Mouse (Mus musculus): ENCODE measurements around the gene Fbp2. TPM values are rescaled to one million over a fixed set of nuclear protein-coding genes. Genes with fewer than 3 reads are reported as not detected.
"Not testable (repeated sequence)": the region's sequence is repeated elsewhere in the genome, so short reads cannot be mapped to it uniquely, and the experiment has no call there.

Gene Fbp2
- total and polyA plus RNA-seq, 2 experiments: 0.09 to 0.10 TPM

GRCm38 (mm10) chr13:62862875-62863274, 4.7 kb upstream of the Fbp2 start:
- DNase-seq (ENCODE audit: extremely low read depth, low read depth, low spot score): peak; percentile 36
- Histone ChIP-seq H3K36me3 (ENCODE audit: control insufficient read depth, insufficient read depth, low read length) (peaks cover 43% of the 10 kb centered on the region), H3K27ac (replicated peaks; ENCODE audit: insufficient read depth, low read depth, low read length) (no peak overlapping the region; the same call in 1 of the 2 replicates), H3K27me3 (ENCODE audit: control insufficient read depth, insufficient read depth, low read length) (no peaks in the 10 kb centered on the region), H3K9ac (ENCODE audit: low read depth, low read length) (no peak overlapping the region), H3K79me2 (ENCODE audit: control insufficient read depth, insufficient read depth, low read length) (no peaks in the 10 kb centered on the region), H3K4me3 (ENCODE audit: insufficient read depth, low read depth, low read length) (no peak overlapping the region), H3K4me1 (ENCODE audit: control insufficient read depth, insufficient read depth, low read length) (no peaks in the 10 kb centered on the region)
- 80% methylated on average over 3 of the region's 3 CpGs for WGBS
- TF ChIP-seq CTCF (IDR thresholded peaks at IDR 0.05; ENCODE audit: low read depth, low read length) (no peak), POLR2A (IDR thresholded peaks at IDR 0.05; ENCODE audit: extremely low read depth, insufficient read depth, low read length) (no peak)

GRCm38 (mm10) chr13:62860068-62860467, 1.8 kb upstream of the Fbp2 start:
- no peaks in the 10 kb centered on the region for H3K4me1 ChIP-seq (ENCODE audit: control insufficient read depth, insufficient read depth, low read length)
- no peak overlapping the region for H3K4me3 ChIP-seq (ENCODE audit: insufficient read depth, low read depth, low read length)
- peaks cover 19% of the 10 kb centered on the region for H3K36me3 ChIP-seq (ENCODE audit: control insufficient read depth, insufficient read depth, low read length)
- peak; percentile 36 for DNase-seq (ENCODE audit: extremely low read depth, low read depth, low spot score)
- no peak for TF ChIP-seq CTCF (IDR thresholded peaks at IDR 0.05; ENCODE audit: low read depth, low read length)
- TF ChIP-seq POLR2A (IDR thresholded peaks at IDR 0.05; ENCODE audit: extremely low read depth, insufficient read depth, low read length): no peak
- WGBS: 89% methylated on average over 4 of the region's 4 CpGs
- no peaks in the 10 kb centered on the region for H3K27me3 ChIP-seq (ENCODE audit: control insufficient read depth, insufficient read depth, low read length)
- no peak overlapping the region for H3K9ac ChIP-seq (ENCODE audit: low read depth, low read length)
- no peaks in the 10 kb centered on the region for H3K79me2 ChIP-seq (ENCODE audit: control insufficient read depth, insufficient read depth, low read length)
- no peak overlapping the region for H3K27ac ChIP-seq (replicated peaks; ENCODE audit: insufficient read depth, low read depth, low read length)

- H3K27me3 ChIP-seq (ENCODE audit: control insufficient read depth, insufficient read depth, low read length); H3K79me2 ChIP-seq (ENCODE audit: control insufficient read depth, insufficient read depth, low read length); H3K27ac ChIP-seq (replicated peaks; ENCODE audit: insufficient read depth, low read depth, low read length); H3K4me1 ChIP-seq (ENCODE audit: control insufficient read depth, insufficient read depth, low read length); H3K9ac ChIP-seq (ENCODE audit: low read depth, low read length); H3K4me3 ChIP-seq (ENCODE audit: insufficient read depth, low read depth, low read length): not testable (repeated sequence)
- peak; percentile 47 for DNase-seq (ENCODE audit: extremely low read depth, low read depth, low spot score)
- WGBS: 67% methylated on average over 10 of the region's 10 CpGs
- H3K36me3 ChIP-seq (ENCODE audit: control insufficient read depth, insufficient read depth, low read length): peaks cover 11% of the 10 kb centered on the region
Measured at GRCm38 (mm10) chr13:62859251-62859650, 1.0 kb upstream of the Fbp2 start.

- no peak overlapping the region for H3K4me3 ChIP-seq (ENCODE audit: insufficient read depth, low read depth, low read length)
- 66% methylated on average over 14 of the region's 14 CpGs for WGBS
- DNase-seq (ENCODE audit: extremely low read depth, low read depth, low spot score): peak; percentile 63
- no peak overlapping the region for H3K27ac ChIP-seq (replicated peaks; ENCODE audit: insufficient read depth, low read depth, low read length)
- H3K79me2 ChIP-seq (ENCODE audit: control insufficient read depth, insufficient read depth, low read length): no peaks in the 10 kb centered on the region
- H3K27me3 ChIP-seq (ENCODE audit: control insufficient read depth, insufficient read depth, low read length): no peaks in the 10 kb centered on the region
- TF ChIP-seq CTCF (IDR thresholded peaks at IDR 0.05; ENCODE audit: low read depth, low read length): no peak
- TF ChIP-seq POLR2A (IDR thresholded peaks at IDR 0.05; ENCODE audit: extremely low read depth, insufficient read depth, low read length): no peak
- 0 out of 2 replicates have a peak, but pooled peaks cover 1% of the 10 kb centered on the region for H3K4me1 ChIP-seq (ENCODE audit: control insufficient read depth, insufficient read depth, low read length)
- no peaks in the 10 kb centered on the region for H3K36me3 ChIP-seq (ENCODE audit: control insufficient read depth, insufficient read depth, low read length)
- H3K9ac ChIP-seq (ENCODE audit: low read depth, low read length): no peak overlapping the region
Measured at GRCm38 (mm10) chr13:62856850-62857249, 1.4 kb downstream of the Fbp2 start.

- Histone ChIP-seq H3K9ac (ENCODE audit: low read depth, low read length) (no peak overlapping the region), H3K79me2 (ENCODE audit: control insufficient read depth, insufficient read depth, low read length) (no peaks in the 10 kb centered on the region), H3K4me1 (ENCODE audit: control insufficient read depth, insufficient read depth, low read length) (0 out of 2 replicates have a peak, but pooled peaks cover 1% of the 10 kb centered on the region), H3K27me3 (ENCODE audit: control insufficient read depth, insufficient read depth, low read length) (no peaks in the 10 kb centered on the region), H3K36me3 (ENCODE audit: control insufficient read depth, insufficient read depth, low read length) (no peaks in the 10 kb centered on the region), H3K27ac (replicated peaks; ENCODE audit: insufficient read depth, low read depth, low read length) (no peak overlapping the region), H3K4me3 (ENCODE audit: insufficient read depth, low read depth, low read length) (peak overlapping the region; percentile 2; the same call in 1 of the 2 replicates)
- WGBS: 4% methylated on average over 5 of the region's 5 CpGs
- TF ChIP-seq CTCF (IDR thresholded peaks at IDR 0.05; ENCODE audit: low read depth, low read length): peak; percentile 94
- no peak for TF ChIP-seq POLR2A (IDR thresholded peaks at IDR 0.05; ENCODE audit: extremely low read depth, insufficient read depth, low read length)
- peak; percentile 77 for DNase-seq (ENCODE audit: extremely low read depth, low read depth, low spot score)
Measured at GRCm38 (mm10) chr13:62856305-62856675, 1.9 kb downstream of the Fbp2 start.

- Histone ChIP-seq H3K4me3 (ENCODE audit: insufficient read depth, low read depth, low read length) (no peak overlapping the region), H3K9ac (ENCODE audit: low read depth, low read length) (no peak overlapping the region), H3K36me3 (ENCODE audit: control insufficient read depth, insufficient read depth, low read length) (no peaks in the 10 kb centered on the region), H3K27me3 (ENCODE audit: control insufficient read depth, insufficient read depth, low read length) (no peaks in the 10 kb centered on the region), H3K4me1 (ENCODE audit: control insufficient read depth, insufficient read depth, low read length) (0 out of 2 replicates have a peak, but pooled peaks cover 1% of the 10 kb centered on the region), H3K79me2 (ENCODE audit: control insufficient read depth, insufficient read depth, low read length) (no peaks in the 10 kb centered on the region), H3K27ac (replicated peaks; ENCODE audit: insufficient read depth, low read depth, low read length) (no peak overlapping the region)
- TF ChIP-seq CTCF (IDR thresholded peaks at IDR 0.05; ENCODE audit: low read depth, low read length): no peak
- TF ChIP-seq POLR2A (IDR thresholded peaks at IDR 0.05; ENCODE audit: extremely low read depth, insufficient read depth, low read length): no peak
- WGBS: 31% methylated on average over 25 of the region's 25 CpGs
- DNase-seq (ENCODE audit: extremely low read depth, low read depth, low spot score): no peak
Measured at GRCm38 (mm10) chr13:62855396-62856304, 2.6 kb downstream of the Fbp2 start.

Data from liver, adult 2 months (tissue).